Mouse (Mus musculus) brain, embryonic 18.5 days (tissue): ENCODE measurements around the gene Gimap3.

Experiments used
- DNase-seq: peaks from one replicate; pipeline ENCODE4 v3.0.0-alpha.2; 2012; ENCODE audit warnings: low read depth, low spot score

Gene Gimap3

GRCm38 (mm10) chr6:48742422-48743351 is 28.0 kb downstream of the Gimap3 start:
- no peak for DNase-seq

- DNase-seq = no peak
These were observed 28.9 kb downstream of the Gimap3 start for GRCm38 (mm10) chr6:48741711-48742206.

GRCm38 (mm10) chr6:48741273-48741672 is 29.4 kb downstream of the Gimap3 start:
- no peak for DNase-seq

- DNase-seq = no peak
These were observed 30.0 kb downstream of the Gimap3 start for GRCm38 (mm10) chr6:48740501-48741169.

GRCm38 (mm10) chr6:48739780-48740055 is 30.9 kb downstream of the Gimap3 start:
- no peak for DNase-seq

GRCm38 (mm10) chr6:48738961-48739779 is 31.5 kb downstream of the Gimap3 start, which contains the start of gene Gimap1:
Gimap1 (plus strand) TSS chr6:48739054.
- no peak for DNase-seq

- DNase-seq = no peak
These were observed 33.0 kb downstream of the Gimap3 start for GRCm38 (mm10) chr6:48737688-48738087.

GRCm38 (mm10) chr6:48737053-48737452 is 33.6 kb downstream of the Gimap3 start:
- no peak for DNase-seq

- DNase-seq = no peak
These were observed 37.0 kb downstream of the Gimap3 start for GRCm38 (mm10) chr6:48733660-48734059.

GRCm38 (mm10) chr6:48732864-48733304 is 37.8 kb downstream of the Gimap3 start:
- no peak for DNase-seq

- no peak for DNase-seq
These were observed 42.9 kb downstream of the Gimap3 start for GRCm38 (mm10) chr6:48727761-48728160.

GRCm38 (mm10) chr6:48725476-48725875 is 45.2 kb downstream of the Gimap3 start:
- no peak for DNase-seq

GRCm38 (mm10) chr6:48723468-48723867 is 47.2 kb downstream of the Gimap3 start:
- DNase-seq = no peak

- DNase-seq = no peak
These were observed 50.3 kb downstream of the Gimap3 start for GRCm38 (mm10) chr6:48720326-48720725.

GRCm38 (mm10) chr6:48718455-48718854 is 52.2 kb downstream of the Gimap3 start, which contains the start of the genes Gm28053 and Gimap7:
Gm28053 (plus strand) TSS chr6:48718607.
Gimap7 (plus strand) TSS chr6:48718621.
- DNase-seq = no peak
